Mouse (Mus musculus): ENCODE measurements around the gene 1600012H06Rik.
"Not testable (repeated sequence)": the region's sequence is repeated elsewhere in the genome, so short reads cannot be mapped to it uniquely, and the experiment has no call there.

1600012H06Rik gene

GRCm38 (mm10) chr17:14949161-14949827, 6.3 kb downstream of the 1600012H06Rik start:
- DNase-seq = no peak

- no peak for DNase-seq
Measured at GRCm38 (mm10) chr17:14953452-14953851, 10.5 kb downstream of the 1600012H06Rik start.

GRCm38 (mm10) chr17:14958686-14959327, 15.8 kb downstream of the 1600012H06Rik start:
- DNase-seq = no peak

- no peak for DNase-seq
Measured at GRCm38 (mm10) chr17:14959979-14960378, 17.0 kb downstream of the 1600012H06Rik start.

DNA sequence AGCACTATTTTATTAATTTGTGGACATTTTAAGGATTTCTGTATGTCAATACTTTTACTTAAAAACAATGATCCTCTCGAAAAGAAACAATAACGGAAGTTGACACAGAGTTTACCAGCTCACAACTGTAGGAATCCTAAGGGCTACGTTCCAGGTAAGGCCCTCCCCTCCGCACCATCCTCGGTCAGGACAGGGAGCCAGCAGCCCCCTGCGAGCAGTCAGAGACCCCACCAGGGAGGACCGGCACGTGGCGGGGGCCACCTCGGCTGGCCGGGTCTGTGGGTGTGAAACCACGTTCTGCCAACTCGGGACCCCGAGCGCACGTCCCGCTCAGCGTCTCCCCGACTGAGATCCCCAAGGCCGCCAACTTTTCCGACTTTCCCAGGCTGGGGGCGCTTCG, 17.5 kb downstream of the 1600012H06Rik start:
- DNase-seq = no peak

- DNase-seq = peak; percentile 25
Measured at GRCm38 (mm10) chr17:14960951-14961556, 18.1 kb downstream of the 1600012H06Rik start, which contains the start of gene Phf10. Gene Phf10 (minus strand): TSS chr17:14961273.

DNA sequence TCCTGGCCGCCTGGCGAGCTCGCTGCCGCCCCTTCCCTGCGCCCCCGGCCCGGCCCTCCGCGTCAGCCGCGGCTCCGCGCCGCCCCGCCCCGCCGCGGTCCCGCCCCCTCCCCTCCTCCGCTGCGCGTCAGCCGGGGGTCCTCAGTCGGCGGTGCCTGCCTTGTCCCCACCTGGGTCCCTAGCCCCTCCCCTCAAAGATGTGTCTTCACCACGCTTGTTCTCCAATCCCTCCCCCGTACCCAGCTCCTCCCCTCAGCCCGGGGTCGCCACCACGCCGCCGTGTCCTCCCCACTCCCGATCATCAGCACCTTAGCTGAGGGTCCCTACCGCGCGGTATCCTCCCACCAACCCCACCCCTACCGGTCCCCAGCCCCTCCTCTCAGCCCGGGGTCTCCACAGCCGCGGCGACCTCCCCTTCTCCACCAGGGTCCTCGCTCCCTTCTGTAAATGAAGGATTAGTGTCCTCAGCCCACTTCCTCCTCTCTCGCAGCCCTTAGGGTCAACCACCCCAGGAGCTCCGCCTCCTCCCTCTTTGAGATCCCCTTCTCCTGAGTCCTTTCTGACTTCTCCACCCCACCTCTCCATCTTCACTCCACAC, 18.7 kb downstream of the 1600012H06Rik start:
- DNase-seq = not testable (repeated sequence)

GRCm38 (mm10) chr17:14968373-14968913, 25.5 kb downstream of the 1600012H06Rik start:
- DNase-seq = not testable (repeated sequence)

GRCm38 (mm10) chr17:14977718-14978361, 34.9 kb downstream of the 1600012H06Rik start:
- DNase-seq = not testable (repeated sequence)

DNA sequence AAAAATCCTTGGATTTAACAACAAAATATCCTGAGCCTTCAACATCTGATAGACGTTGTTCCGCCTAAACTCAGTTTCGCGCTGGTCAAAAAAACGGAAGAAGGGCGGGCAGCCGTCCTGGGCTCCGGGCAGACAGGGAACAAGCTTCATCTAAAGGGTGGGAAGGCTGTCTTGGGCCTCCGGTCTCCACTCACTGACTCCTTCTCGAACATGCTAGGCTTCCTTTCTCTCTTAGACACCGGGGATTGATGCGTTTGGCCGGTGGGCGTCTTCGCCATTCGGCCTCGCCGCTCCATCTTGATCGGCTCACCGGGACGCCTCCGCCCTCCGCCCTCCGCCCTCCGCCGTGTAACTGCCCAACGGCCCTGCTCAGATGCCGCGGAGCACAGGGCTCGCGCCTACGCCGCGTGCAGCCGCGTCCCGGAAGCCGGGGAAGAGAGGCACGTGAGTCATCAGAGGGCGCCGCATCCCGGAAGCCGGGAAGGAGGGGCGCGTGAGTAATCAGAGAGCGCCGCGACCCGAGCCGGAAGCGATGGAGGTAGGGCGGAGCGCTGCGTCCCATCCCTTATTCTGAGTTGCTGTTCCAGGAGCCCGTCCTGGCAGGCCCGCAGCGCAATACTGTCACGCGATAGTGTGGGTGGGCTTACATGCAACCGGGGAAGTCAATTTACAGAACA, 35.5 kb downstream of the 1600012H06Rik start, which contains the start of the genes 9030025P20Rik and Gm3417:
9030025P20Rik (plus strand) TSS at position 107 of the 677 bp plus-strand sequence.
Gm3417 (minus strand) TSS at position 429 of the 677 bp plus-strand sequence.
- DNase-seq = not testable (repeated sequence)

DNA sequence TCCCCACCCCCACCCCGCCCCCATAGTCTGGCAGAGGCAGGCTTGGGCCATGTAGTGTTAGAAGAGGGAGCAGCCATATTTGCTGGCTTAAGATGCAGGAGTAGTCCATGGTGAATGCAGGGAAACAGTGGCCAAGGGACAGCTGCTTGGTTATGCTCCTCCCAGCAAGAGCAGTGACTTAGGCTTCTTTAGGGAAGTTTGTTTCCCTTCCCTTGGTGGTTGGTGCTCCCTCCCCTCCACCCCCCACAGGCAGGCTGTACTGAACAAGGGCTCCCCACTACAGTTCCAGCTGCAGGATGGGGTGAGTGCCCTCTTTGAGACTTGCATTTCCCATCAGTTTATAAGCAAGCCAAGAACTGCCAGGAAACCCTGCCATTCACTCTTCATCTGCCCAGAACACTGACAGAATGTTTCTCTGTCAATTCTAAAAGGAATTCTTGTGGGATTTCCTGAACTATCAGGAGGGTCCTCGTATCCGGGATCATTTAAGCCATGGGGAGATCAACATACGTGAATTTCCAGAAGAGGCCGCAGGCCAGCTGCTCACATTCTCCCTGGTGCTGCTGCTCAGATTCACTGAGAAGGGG, 47.2 kb downstream of the 1600012H06Rik start:
- not testable (repeated sequence) for DNase-seq

DNA sequence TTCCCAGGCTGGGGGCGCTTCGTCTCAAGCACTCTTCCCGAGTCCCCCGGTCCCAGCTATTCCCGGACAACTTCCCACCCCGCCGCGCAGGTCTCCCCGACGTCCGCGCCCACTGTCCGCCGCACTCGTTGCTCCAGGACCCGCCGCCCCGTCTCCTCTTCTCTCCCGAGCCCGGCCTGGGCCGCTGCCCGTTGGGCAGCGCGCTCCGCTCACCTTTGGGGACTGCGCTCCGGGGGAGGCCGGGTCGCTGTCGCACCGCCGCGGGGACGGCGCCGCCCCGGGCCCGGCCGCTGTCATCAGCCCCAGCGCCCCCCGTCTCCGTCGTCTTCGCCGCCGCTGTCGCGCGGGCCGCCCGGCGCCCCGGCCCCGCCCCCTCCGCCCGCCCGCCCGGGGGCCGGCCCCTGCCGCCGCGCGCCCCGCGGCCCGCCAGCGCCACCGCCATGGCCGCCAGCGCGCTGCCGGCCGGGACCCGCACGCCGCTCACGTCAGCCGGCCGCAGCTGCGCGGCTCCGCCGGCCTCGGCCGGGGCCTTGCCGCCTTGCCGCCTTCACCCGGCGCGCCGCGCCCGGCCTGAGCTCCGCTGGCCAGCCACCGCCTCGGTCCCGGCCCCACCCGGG, 49.6 kb downstream of the 1600012H06Rik start:
- not testable (repeated sequence) for DNase-seq

- DNase-seq = not testable (repeated sequence)
Measured at GRCm38 (mm10) chr17:14993139-14993832, 50.3 kb downstream of the 1600012H06Rik start.

GRCm38 (mm10) chr17:14994140-14994539, 51.2 kb downstream of the 1600012H06Rik start:
- DNase-seq = not testable (repeated sequence)

DNA sequence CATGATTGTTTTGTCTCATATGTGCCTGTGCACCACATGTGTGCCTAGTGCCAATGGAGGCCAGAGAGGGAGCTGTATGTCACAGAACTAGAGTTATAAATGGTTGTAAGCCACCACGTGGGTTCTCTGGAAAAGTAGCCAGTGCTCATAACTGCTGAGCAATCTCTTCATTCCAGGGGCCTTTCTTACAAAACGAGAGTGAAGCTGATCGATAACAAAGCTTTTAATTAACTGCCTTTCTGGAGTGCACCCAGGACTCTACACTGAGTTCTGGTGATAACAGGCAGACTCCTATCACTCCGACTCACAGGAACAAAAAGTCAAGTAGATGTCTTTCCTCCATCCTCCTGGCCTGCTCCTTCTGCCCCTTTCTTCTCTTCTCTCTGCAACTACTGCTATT, 57.1 kb downstream of the 1600012H06Rik start:
- not testable (repeated sequence) for DNase-seq

GRCm38 (mm10) chr17:15009088-15009487, 66.1 kb downstream of the 1600012H06Rik start:
- DNase-seq = not testable (repeated sequence)
